Mouse (Mus musculus): ENCODE results near the gene Bmp6. TPM values are rescaled to one million over a fixed set of nuclear protein-coding genes. Genes with fewer than 3 reads are reported as not detected.

Gene Bmp6
- polyA plus RNA-seq, 1 experiment from 2014 or later, result 3.1 TPM

- no peaks in the 10 kb centered on the region for H3K4me1 ChIP-seq (replicated peaks; ENCODE audit: insufficient read depth, low read length)
- no peak overlapping the region for H3K9ac ChIP-seq (ENCODE audit: low read depth, low read length)
- H3K27me3 ChIP-seq (ENCODE audit: insufficient read depth, low read length), result no peaks in the 10 kb centered on the region
- H3K9me3 ChIP-seq (replicated peaks; ENCODE audit: low read length), result no peaks in the 10 kb centered on the region
- 52% methylated on average over 20 of the region's 20 CpGs for WGBS
- no peak overlapping the region for H3K27ac ChIP-seq
- TF ChIP-seq CTCF (IDR thresholded peaks at IDR 0.05; ENCODE audit: low read depth), result no peak
- 0 out of 2 replicates have a peak overlapping the region, but pooled peaks have one; percentile 13 for H3K4me2 ChIP-seq (ENCODE audit: low read length)
- peak; percentile 82 for ATAC-seq (replicated peaks; ENCODE audit: low FRiP score, low read depth)
- no peak overlapping the region for H3K4me3 ChIP-seq (replicated peaks; ENCODE audit: low read depth, low read length)
- no peaks in the 10 kb centered on the region for H3K36me3 ChIP-seq (ENCODE audit: insufficient read depth, low read length)
- peak; percentile 48 for DNase-seq (ENCODE audit: low spot score)
These were observed 105.4 kb downstream of the Bmp6 start for GRCm38 (mm10) chr13:38450051-38450971.

- Histone ChIP-seq H3K27me3 (ENCODE audit: insufficient read depth, low read length) (no peaks in the 10 kb centered on the region), H3K27ac (no peak overlapping the region), H3K4me1 (replicated peaks; ENCODE audit: insufficient read depth, low read length) (no peaks in the 10 kb centered on the region), H3K4me2 (ENCODE audit: low read length) (no peak overlapping the region), H3K9me3 (replicated peaks; ENCODE audit: low read length) (no peaks in the 10 kb centered on the region), H3K36me3 (ENCODE audit: insufficient read depth, low read length) (no peaks in the 10 kb centered on the region), H3K4me3 (replicated peaks; ENCODE audit: low read depth, low read length) (no peak overlapping the region), H3K9ac (ENCODE audit: low read depth, low read length) (no peak overlapping the region)
- ATAC-seq (replicated peaks; ENCODE audit: low FRiP score, low read depth), result no peak
- WGBS, result 51% methylated on average over 5 of the region's 5 CpGs
- no peak for TF ChIP-seq CTCF (IDR thresholded peaks at IDR 0.05; ENCODE audit: low read depth)
- DNase-seq (ENCODE audit: low spot score), result peak; percentile 14
These were observed 106.5 kb downstream of the Bmp6 start for GRCm38 (mm10) chr13:38451446-38451845.

DNA sequence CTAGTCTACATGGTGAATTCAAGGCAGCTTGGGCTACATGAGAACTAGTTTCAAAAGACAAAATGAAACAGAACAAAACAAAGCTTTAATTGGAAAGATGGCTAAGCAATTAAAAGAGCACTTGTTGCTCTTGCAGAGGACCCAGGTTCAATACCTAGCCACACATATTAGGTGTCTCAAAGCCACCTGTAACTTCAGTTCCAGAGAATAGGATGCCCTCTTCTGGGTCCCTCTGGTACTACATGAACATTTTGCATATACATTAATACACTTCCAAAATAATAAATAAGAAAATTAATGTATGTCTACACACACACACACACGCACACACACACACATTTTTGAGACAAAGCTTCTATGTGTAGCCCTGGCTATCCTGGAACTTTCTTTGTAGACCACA lies 118.5 kb downstream of the Bmp6 start:
- TF ChIP-seq CTCF (IDR thresholded peaks at IDR 0.05; ENCODE audit: low read depth), result 0 out of 2 replicates have a peak, but pooled peaks have one; percentile 39
- no peak overlapping the region for H3K4me2 ChIP-seq (ENCODE audit: low read length)
- DNase-seq (ENCODE audit: low spot score), result no peak

DNA sequence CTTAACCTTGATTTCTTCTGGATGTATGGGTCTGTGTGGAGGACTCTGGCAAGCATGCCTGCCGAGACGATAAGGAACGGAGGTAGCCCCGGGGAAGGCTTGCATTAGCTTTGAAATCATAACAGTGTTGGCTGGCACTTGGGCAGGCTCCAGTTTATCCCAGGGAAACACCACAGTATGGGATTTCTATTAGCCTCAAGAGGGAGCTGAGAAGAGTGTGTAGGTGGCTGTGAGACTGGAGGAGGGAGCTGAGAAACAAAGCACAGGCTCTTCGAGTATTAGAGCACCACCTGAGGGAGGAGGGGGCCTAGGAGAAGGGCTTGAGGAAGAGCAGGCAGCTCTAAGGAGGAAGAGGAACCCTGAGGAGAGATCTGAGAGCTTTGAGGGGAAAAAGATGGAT lies 126.0 kb downstream of the Bmp6 start:
- Histone ChIP-seq H3K36me3 (ENCODE audit: insufficient read depth, low read length) (no peaks in the 10 kb centered on the region), H3K4me1 (replicated peaks; ENCODE audit: insufficient read depth, low read length) (no peaks in the 10 kb centered on the region), H3K4me3 (replicated peaks; ENCODE audit: low read depth, low read length) (no peak overlapping the region), H3K9ac (ENCODE audit: low read depth, low read length) (no peak overlapping the region), H3K9me3 (replicated peaks; ENCODE audit: low read length) (no peaks in the 10 kb centered on the region), H3K4me2 (ENCODE audit: low read length) (no peak overlapping the region), H3K27ac (no peak overlapping the region), H3K27me3 (ENCODE audit: insufficient read depth, low read length) (no peaks in the 10 kb centered on the region)
- no peak for TF ChIP-seq CTCF (IDR thresholded peaks at IDR 0.05; ENCODE audit: low read depth)
- no peak for DNase-seq (ENCODE audit: low spot score)
- 79% methylated on average over 5 of the region's 5 CpGs for WGBS
- no peak for ATAC-seq (replicated peaks; ENCODE audit: low FRiP score, low read depth)

More for the DNA sequence above, 118.5 kb downstream of the Bmp6 start:
- no peaks in the 10 kb centered on the region for H3K27me3 ChIP-seq (ENCODE audit: insufficient read depth, low read length)
- H3K9me3 ChIP-seq (replicated peaks; ENCODE audit: low read length), result no peaks in the 10 kb centered on the region
- no peaks in the 10 kb centered on the region for H3K36me3 ChIP-seq (ENCODE audit: insufficient read depth, low read length)
- H3K4me3 ChIP-seq (replicated peaks; ENCODE audit: low read depth, low read length), result no peak overlapping the region
- no peak overlapping the region for H3K27ac ChIP-seq
- 94% methylated on average over 1 of the region's 1 CpGs for WGBS
- ATAC-seq (replicated peaks; ENCODE audit: low FRiP score, low read depth), result no peak
- H3K9ac ChIP-seq (ENCODE audit: low read depth, low read length), result no peak overlapping the region
- H3K4me1 ChIP-seq (replicated peaks; ENCODE audit: insufficient read depth, low read length), result no peaks in the 10 kb centered on the region

DNA sequence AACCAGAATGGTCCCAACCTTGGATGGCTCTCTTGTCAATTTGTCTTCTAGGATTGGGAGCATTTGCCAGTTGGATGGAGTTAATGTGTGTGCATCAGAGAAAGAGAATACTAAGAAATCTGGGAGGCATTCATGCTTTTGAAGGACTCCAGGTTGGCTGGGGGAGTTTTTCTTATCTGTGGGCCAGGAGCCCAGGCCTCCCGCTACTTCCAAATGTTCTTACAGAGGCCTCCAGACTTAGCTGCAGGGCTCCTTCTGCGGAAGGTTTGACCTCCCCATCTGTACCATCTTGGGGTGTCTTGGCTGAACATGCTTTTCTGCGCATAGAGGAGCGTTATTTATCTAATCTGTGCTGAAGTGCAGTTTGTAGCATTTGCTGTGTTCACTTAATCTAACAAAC lies 127.7 kb downstream of the Bmp6 start:
- H3K27ac ChIP-seq, result no peak overlapping the region
- H3K9me3 ChIP-seq (replicated peaks; ENCODE audit: low read length), result no peaks in the 10 kb centered on the region
- H3K4me1 ChIP-seq (replicated peaks; ENCODE audit: insufficient read depth, low read length), result no peaks in the 10 kb centered on the region
- ATAC-seq (replicated peaks; ENCODE audit: low FRiP score, low read depth), result no peak
- WGBS, result 76% methylated on average over 4 of the region's 4 CpGs
- H3K4me3 ChIP-seq (replicated peaks; ENCODE audit: low read depth, low read length), result no peak overlapping the region
- no peak overlapping the region for H3K9ac ChIP-seq (ENCODE audit: low read depth, low read length)
- no peaks in the 10 kb centered on the region for H3K36me3 ChIP-seq (ENCODE audit: insufficient read depth, low read length)
- no peak overlapping the region for H3K4me2 ChIP-seq (ENCODE audit: low read length)
- no peak for DNase-seq (ENCODE audit: low spot score)
- TF ChIP-seq CTCF (IDR thresholded peaks at IDR 0.05; ENCODE audit: low read depth), result no peak
- H3K27me3 ChIP-seq (ENCODE audit: insufficient read depth, low read length), result no peaks in the 10 kb centered on the region

DNA sequence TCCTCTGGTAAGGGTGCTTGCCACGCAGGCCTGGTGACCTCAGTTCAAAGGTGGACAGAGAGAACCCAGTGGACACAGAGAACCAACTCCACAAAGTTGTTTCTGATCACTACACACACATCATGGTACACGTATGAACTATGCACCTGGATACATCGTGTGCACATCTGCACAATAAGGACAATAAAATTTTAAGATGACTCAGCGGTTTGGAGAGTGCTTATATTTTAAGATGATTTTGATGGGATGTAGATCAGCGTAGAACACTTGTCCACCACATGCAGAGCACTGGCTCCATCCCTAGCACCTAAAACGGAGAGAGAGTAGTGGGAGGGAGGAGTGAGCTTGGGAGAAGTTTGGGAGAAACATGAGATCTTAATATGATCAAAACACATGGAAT lies 128.6 kb downstream of the Bmp6 start:
- ATAC-seq (replicated peaks; ENCODE audit: low FRiP score, low read depth) (no peak), DNase-seq (ENCODE audit: low spot score) (no peak)
- no peak overlapping the region for H3K9ac ChIP-seq (ENCODE audit: low read depth, low read length)
- H3K9me3 ChIP-seq (replicated peaks; ENCODE audit: low read length), result no peaks in the 10 kb centered on the region
- no peaks in the 10 kb centered on the region for H3K27me3 ChIP-seq (ENCODE audit: insufficient read depth, low read length)
- no peaks in the 10 kb centered on the region for H3K36me3 ChIP-seq (ENCODE audit: insufficient read depth, low read length)
- H3K27ac ChIP-seq, result no peak overlapping the region
- no peak overlapping the region for H3K4me2 ChIP-seq (ENCODE audit: low read length)
- no peak overlapping the region for H3K4me3 ChIP-seq (replicated peaks; ENCODE audit: low read depth, low read length)
- no peaks in the 10 kb centered on the region for H3K4me1 ChIP-seq (replicated peaks; ENCODE audit: insufficient read depth, low read length)
- WGBS, result 91% methylated on average over 6 of the region's 6 CpGs
- TF ChIP-seq CTCF (IDR thresholded peaks at IDR 0.05; ENCODE audit: low read depth), result no peak
